Mouse (Mus musculus) yolk sac, embryonic 10.5 days (tissue): Measurements from ENCODE around the gene Gm20388.
"Not testable (repeated sequence)": the region's sequence is repeated elsewhere in the genome, so short reads cannot be mapped to it uniquely, and the experiment has no call there.

Source experiments
- DNase-seq: peaks from one replicate; pipeline ENCODE4 v3.0.0-alpha.2; 2017; ENCODE audit warnings: low spot score

The Gm20388 gene

GRCm38 (mm10) chr8:120792710-120793109 lies 882.1 kb downstream of the Gm20388 start:
- no peak for DNase-seq

GRCm38 (mm10) chr8:120795944-120796635 lies 885.4 kb downstream of the Gm20388 start:
- DNase-seq, result peak; percentile 68

GRCm38 (mm10) chr8:120797019-120797727 lies 886.5 kb downstream of the Gm20388 start:
- no peak for DNase-seq

- DNase-seq, result peak; percentile 54
Measured at GRCm38 (mm10) chr8:120800308-120800865, 889.7 kb downstream of the Gm20388 start.

GRCm38 (mm10) chr8:120803661-120804375 lies 893.2 kb downstream of the Gm20388 start:
- DNase-seq, result not testable (repeated sequence)

- DNase-seq, result no peak
Measured at GRCm38 (mm10) chr8:120804741-120805140, 894.1 kb downstream of the Gm20388 start.

GRCm38 (mm10) chr8:120806780-120807264 lies 896.2 kb downstream of the Gm20388 start:
- DNase-seq, result no peak

- no peak for DNase-seq
Measured at GRCm38 (mm10) chr8:120807719-120808118, 897.1 kb downstream of the Gm20388 start.

- no peak for DNase-seq
Measured at GRCm38 (mm10) chr8:120809050-120809449, 898.4 kb downstream of the Gm20388 start.

- DNase-seq, result no peak
Measured at GRCm38 (mm10) chr8:120811953-120812352, 901.3 kb downstream of the Gm20388 start.

GRCm38 (mm10) chr8:120813028-120813427 lies 902.4 kb downstream of the Gm20388 start:
- no peak for DNase-seq

GRCm38 (mm10) chr8:120813839-120814238 lies 903.2 kb downstream of the Gm20388 start:
- DNase-seq, result no peak

- DNase-seq, result no peak
Measured at GRCm38 (mm10) chr8:120816371-120816770, 905.7 kb downstream of the Gm20388 start.

GRCm38 (mm10) chr8:120819906-120820305 lies 909.3 kb downstream of the Gm20388 start:
- DNase-seq, result peak; percentile 80

- DNase-seq, result peak; percentile 71
Measured at GRCm38 (mm10) chr8:120821399-120822170, 910.9 kb downstream of the Gm20388 start.

- no peak for DNase-seq
Measured at GRCm38 (mm10) chr8:120823331-120823730, 912.7 kb downstream of the Gm20388 start.

GRCm38 (mm10) chr8:120823887-120824286 lies 913.2 kb downstream of the Gm20388 start:
- DNase-seq, result no peak

GRCm38 (mm10) chr8:120824638-120825037 lies 914.0 kb downstream of the Gm20388 start:
- no peak for DNase-seq

- no peak for DNase-seq
Measured at GRCm38 (mm10) chr8:120828279-120828678, 917.6 kb downstream of the Gm20388 start.

- no peak for DNase-seq
Measured at GRCm38 (mm10) chr8:120830661-120831060, 920.0 kb downstream of the Gm20388 start.

- peak; percentile 66 for DNase-seq
Measured at GRCm38 (mm10) chr8:120832022-120832421, 921.4 kb downstream of the Gm20388 start.
